In genomic region chr16:17931906-17932460, GRCm38 (mm10) we compare ENCODE assay signal across 27 mouse cellular contexts. TPM values are rescaled to one million over a fixed set of nuclear protein-coding genes. Genes with fewer than 3 reads are reported as not detected.
A peak's percentile ranks its signal among the peaks of the same experiment; 100 is the strongest.
DNase-seq lines count a peak whose midpoint lies in the region; ATAC-seq lines count a peak whose summit lies in the region.
"Had no signal": no experiment of that assay in that cellular context is flagged by ENCODE, and none has a peak within 500 bp of the region (broad histone marks: within the 10 kb centered on the region; RNA-seq: fewer than 3 reads in every experiment).

No protein-coding gene starts in this region.

- no peaks in the 10 kb centered on the region for H3K36me3 ChIP-seq in liver, embryonic 13.5 days
- no peaks in the 10 kb centered on the region for H3K36me3 ChIP-seq in liver, embryonic 11.5 days (ENCODE audit: control insufficient read depth, insufficient read depth, low read length)
- H3K36me3 ChIP-seq in midbrain, embryonic 11.5 days (ENCODE audit: control insufficient read depth, insufficient read depth, low read length), result no peaks in the 10 kb centered on the region
- no peaks in the 10 kb centered on the region for H3K36me3 ChIP-seq in midbrain, embryonic 13.5 days
- H3K36me3 ChIP-seq: embryonic facial prominence, embryonic 13.5 days; embryonic facial prominence, embryonic 15.5 days; forebrain, embryonic 10.5 days; forebrain, embryonic 12.5 days had no signal

- DNase-seq in heart, adult 11 months, result peak; percentile 76
- no peak for DNase-seq in heart, postnatal 25 days (ENCODE audit: low spot score)
- no peak for DNase-seq in liver, embryonic 13.5 days
- DNase-seq in liver, embryonic 11.5 days (ENCODE audit: low spot score), result no peak
- DNase-seq in midbrain, embryonic 11.5 days (ENCODE audit: low spot score, missing footprints), result peak; percentile 51
- DNase-seq in cerebellum, postnatal 25 days, result no peak
- DNase-seq: adrenal gland, adult 2 months; adrenal gland, postnatal 10 days; adrenal gland, postnatal 25 days; cerebellum, adult 2 months; cerebellum, adult 9-10 months; cerebellum, postnatal 10 days; cerebellum, postnatal 36 days; embryo, embryonic 11 days had no signal

- H3K27me3 ChIP-seq in liver, embryonic 13.5 days, result no peaks in the 10 kb centered on the region
- H3K27me3 ChIP-seq in liver, embryonic 11.5 days (replicated peaks; ENCODE audit: control insufficient read depth, insufficient read depth, low read length), result no peaks in the 10 kb centered on the region
- peaks cover 2% of the 10 kb centered on the region; the same call in 1 of the 2 replicates for H3K27me3 ChIP-seq in midbrain, embryonic 11.5 days (ENCODE audit: control insufficient read depth, insufficient read depth, low read length)
- peaks cover 12% of the 10 kb centered on the region for H3K27me3 ChIP-seq in midbrain, embryonic 13.5 days
- H3K27me3 ChIP-seq: embryonic facial prominence, embryonic 15.5 days had no signal

- H3K4me2 ChIP-seq in liver, embryonic 13.5 days, result no peak overlapping the region
- no peak overlapping the region for H3K4me2 ChIP-seq in liver, embryonic 11.5 days
- H3K4me2 ChIP-seq in midbrain, embryonic 11.5 days, result no peak overlapping the region
- no peak overlapping the region for H3K4me2 ChIP-seq in midbrain, embryonic 13.5 days (replicated peaks)
- H3K4me2 ChIP-seq: embryonic facial prominence, embryonic 13.5 days; embryonic facial prominence, embryonic 15.5 days; forebrain, embryonic 12.5 days had no signal

- peaks cover 54% of the 10 kb centered on the region for H3K4me1 ChIP-seq in liver, embryonic 13.5 days (replicated peaks)
- H3K4me1 ChIP-seq in liver, embryonic 11.5 days (replicated peaks; ENCODE audit: control insufficient read depth, insufficient read depth, low read length), result peaks cover 16% of the 10 kb centered on the region
- peaks cover 13% of the 10 kb centered on the region for H3K4me1 ChIP-seq in midbrain, embryonic 11.5 days (ENCODE audit: control insufficient read depth, insufficient read depth, low read length)
- H3K4me1 ChIP-seq in midbrain, embryonic 13.5 days (replicated peaks), result peaks cover 13% of the 10 kb centered on the region

- H3K27ac ChIP-seq in liver, embryonic 13.5 days, result 0 out of 2 replicates have a peak overlapping the region, but pooled peaks have one; percentile 29
- H3K27ac ChIP-seq in liver, embryonic 11.5 days (ENCODE audit: low read depth, low read length), result no peak overlapping the region
- H3K27ac ChIP-seq in midbrain, embryonic 11.5 days (ENCODE audit: low read depth, low read length), result no peak overlapping the region
- no peak overlapping the region for H3K27ac ChIP-seq in midbrain, embryonic 13.5 days
- H3K27ac ChIP-seq: embryonic facial prominence, embryonic 13.5 days; embryonic facial prominence, embryonic 15.5 days; forebrain, embryonic 10.5 days; forebrain, embryonic 12.5 days had no signal

- H3K9ac ChIP-seq in liver, embryonic 13.5 days, result no peak overlapping the region
- H3K9ac ChIP-seq in liver, embryonic 11.5 days (ENCODE audit: low read depth, low read length), result no peak overlapping the region
- H3K9ac ChIP-seq in midbrain, embryonic 11.5 days (ENCODE audit: low read length), result no peak overlapping the region
- H3K9ac ChIP-seq in midbrain, embryonic 13.5 days (replicated peaks), result no peak overlapping the region
- H3K9ac ChIP-seq: embryonic facial prominence, embryonic 13.5 days; embryonic facial prominence, embryonic 15.5 days; forebrain, embryonic 12.5 days had no signal

- H3K4me3 ChIP-seq in liver, embryonic 13.5 days (replicated peaks), result no peak overlapping the region
- H3K4me3 ChIP-seq in liver, embryonic 11.5 days (ENCODE audit: low read depth, low read length), result no peak overlapping the region
- H3K4me3 ChIP-seq in midbrain, embryonic 11.5 days (ENCODE audit: low read depth, low read length), result no peak overlapping the region
- no peak overlapping the region for H3K4me3 ChIP-seq in midbrain, embryonic 13.5 days (replicated peaks)
- H3K4me3 ChIP-seq: embryonic facial prominence, embryonic 13.5 days; embryonic facial prominence, embryonic 15.5 days; erythroblast, embryonic 14.5 days; forebrain, embryonic 10.5 days; forebrain, embryonic 12.5 days had no signal

- H3K9me3 ChIP-seq in liver, embryonic 13.5 days (replicated peaks), result no peaks in the 10 kb centered on the region
- no peaks in the 10 kb centered on the region for H3K9me3 ChIP-seq in liver, embryonic 11.5 days (ENCODE audit: control insufficient read depth, low read length)
- H3K9me3 ChIP-seq in midbrain, embryonic 11.5 days (ENCODE audit: control insufficient read depth, low read length), result no peaks in the 10 kb centered on the region
- H3K9me3 ChIP-seq in midbrain, embryonic 13.5 days, result no peaks in the 10 kb centered on the region
- H3K9me3 ChIP-seq: embryonic facial prominence, embryonic 13.5 days; embryonic facial prominence, embryonic 15.5 days; forebrain, embryonic 10.5 days; forebrain, embryonic 12.5 days had no signal

- WGBS in liver, embryonic 13.5 days (ENCODE audit: insufficient replicate concordance), result 75% methylated on average over 5 of the region's 5 CpGs
- 73% methylated on average over 5 of the region's 5 CpGs for WGBS in liver, embryonic 11.5 days
- WGBS in midbrain, embryonic 11.5 days, result 81% methylated on average over 5 of the region's 5 CpGs
- WGBS in midbrain, embryonic 13.5 days, result 67% methylated on average over 5 of the region's 5 CpGs

- intact Hi-C loops in heart, postnatal 25 days (cut with DNase I), result no loop called here

- ATAC-seq in liver, embryonic 13.5 days (ENCODE audit: low read depth), result no peak
- no peak for ATAC-seq in liver, embryonic 11.5 days (replicated peaks; ENCODE audit: low FRiP score)
- ATAC-seq in midbrain, embryonic 11.5 days (ENCODE audit: low FRiP score), result no peak
- ATAC-seq in midbrain, embryonic 13.5 days, result no peak
- ATAC-seq: forebrain, embryonic 14.5 days; forebrain, embryonic 16.5 days had no signal

RNA-seq across cellular contexts. Expression of gene Slc25a1, which starts 4.0 kb away (rescaled TPM):
- 10 to 100 TPM in 1 of 2 experiments, 1 to 10 TPM in 1; 7.1 to 14.8 TPM for total RNA-seq in heart, postnatal 25 days (2021)
- polyA plus RNA-seq in liver, embryonic 13.5 days (2015; fragmentation: Nextera tagmentation; extraction: Ambion mirVana), result 78.6 and 83.0 TPM in 2 replicates
- 138 and 140 TPM in 2 replicates for polyA plus RNA-seq in liver, embryonic 11.5 days (2014; fragmentation: Nextera tagmentation; extraction: Ambion mirVana)
- polyA plus RNA-seq in midbrain, embryonic 11.5 days (2014; fragmentation: Nextera tagmentation; extraction: Ambion mirVana), result 96.5 and 97.6 TPM in 2 replicates
- polyA plus RNA-seq in midbrain, embryonic 13.5 days (2015; fragmentation: Nextera tagmentation; extraction: Ambion mirVana), result 146 and 148 TPM in 2 replicates

RNA-seq across cellular contexts. Expression of gene Gsc2, which starts 17.1 kb away (rescaled TPM):
- total RNA-seq in heart, postnatal 25 days (2021), result not detected
- not detected in 2 replicates for polyA plus RNA-seq in liver, embryonic 13.5 days (2015; fragmentation: Nextera tagmentation; extraction: Ambion mirVana)
- polyA plus RNA-seq in liver, embryonic 11.5 days (2014; fragmentation: Nextera tagmentation; extraction: Ambion mirVana), result 0.21 and 0.29 TPM in 2 replicates
- 0.95 and 1.1 TPM in 2 replicates for polyA plus RNA-seq in midbrain, embryonic 11.5 days (2014; fragmentation: Nextera tagmentation; extraction: Ambion mirVana)
- 0.40 and 1.5 TPM in 2 replicates for polyA plus RNA-seq in midbrain, embryonic 13.5 days (2015; fragmentation: Nextera tagmentation; extraction: Ambion mirVana)
- total RNA-seq: adrenal gland, adult 2 months; adrenal gland, postnatal 10 days; adrenal gland, postnatal 25 days; adrenal gland, postnatal 4 days; common myeloid progenitor, adult 5-6 weeks; MEL had no signal
- polyA plus RNA-seq: adrenal gland, adult 2 months; C2C12; cerebellum, adult 2 months; embryonic facial prominence, embryonic 11.5 days; embryonic facial prominence, embryonic 13.5 days; embryonic facial prominence, embryonic 15.5 days; erythroblast, embryonic 14.5 days; forebrain, embryonic 14.5 days had no signal

RNA-seq across cellular contexts. Expression of gene Ess2, which starts 20.8 kb away (rescaled TPM):
- total RNA-seq in heart, postnatal 25 days (2021), result 1 to 10 TPM; 8.7 to 9.3 TPM
- polyA plus RNA-seq in liver, embryonic 13.5 days (2015; fragmentation: Nextera tagmentation; extraction: Ambion mirVana), result 11.7 and 11.8 TPM in 2 replicates
- 24.4 and 26.4 TPM in 2 replicates for polyA plus RNA-seq in liver, embryonic 11.5 days (2014; fragmentation: Nextera tagmentation; extraction: Ambion mirVana)
- 39.4 and 41.4 TPM in 2 replicates for polyA plus RNA-seq in midbrain, embryonic 11.5 days (2014; fragmentation: Nextera tagmentation; extraction: Ambion mirVana)
- polyA plus RNA-seq in midbrain, embryonic 13.5 days (2015; fragmentation: Nextera tagmentation; extraction: Ambion mirVana), result 56.1 and 56.6 TPM in 2 replicates

RNA-seq across cellular contexts. Expression of gene Tssk2, which starts 33.5 kb away (rescaled TPM):
- total RNA-seq in heart, postnatal 25 days (2021), result not detected
- polyA plus RNA-seq in liver, embryonic 13.5 days (2015; fragmentation: Nextera tagmentation; extraction: Ambion mirVana), result not detected in 2 replicates
- polyA plus RNA-seq in liver, embryonic 11.5 days (2014; fragmentation: Nextera tagmentation; extraction: Ambion mirVana), result 0.12 TPM in 1 of 2 replicates, not detected in the other
- polyA plus RNA-seq in midbrain, embryonic 11.5 days (2014; fragmentation: Nextera tagmentation; extraction: Ambion mirVana), result 0.15 TPM in 1 of 2 replicates, not detected in the other
- polyA plus RNA-seq in midbrain, embryonic 13.5 days (2015; fragmentation: Nextera tagmentation; extraction: Ambion mirVana), result 0.14 and 0.19 TPM in 2 replicates
- total RNA-seq: adrenal gland, adult 2 months; adrenal gland, postnatal 10 days; adrenal gland, postnatal 25 days; adrenal gland, postnatal 4 days; common myeloid progenitor, adult 5-6 weeks; MEL had no signal
- polyA plus RNA-seq: adrenal gland, adult 2 months; cerebellum, adult 2 months; embryonic facial prominence, embryonic 11.5 days; embryonic facial prominence, embryonic 15.5 days; erythroblast, embryonic 14.5 days; forebrain, embryonic 12.5 days; forebrain, embryonic 16.5 days had no signal

RNA-seq across cellular contexts. Expression of gene Dgcr2, which starts 33.6 kb away (rescaled TPM):
- total RNA-seq in heart, postnatal 25 days (2021), result 10 to 100 TPM; 46.5 to 49.5 TPM
- polyA plus RNA-seq in liver, embryonic 13.5 days (2015; fragmentation: Nextera tagmentation; extraction: Ambion mirVana), result 18.6 and 20.7 TPM in 2 replicates
- polyA plus RNA-seq in liver, embryonic 11.5 days (2014; fragmentation: Nextera tagmentation; extraction: Ambion mirVana), result 47.9 and 52.9 TPM in 2 replicates
- polyA plus RNA-seq in midbrain, embryonic 11.5 days (2014; fragmentation: Nextera tagmentation; extraction: Ambion mirVana), result 74.2 and 83.3 TPM in 2 replicates
- polyA plus RNA-seq in midbrain, embryonic 13.5 days (2015; fragmentation: Nextera tagmentation; extraction: Ambion mirVana), result 97.9 and 103 TPM in 2 replicates

Comparison
In these comparisons a context has a peak if more than half of its experiments do, and no peak if none do; other contexts are left out.
1. DNase-seq: peak in heart, adult 11 months (single experiment) and midbrain, embryonic 11.5 days (single experiment); none in heart, postnatal 25 days (single experiment), liver, embryonic 13.5 days (single experiment), liver, embryonic 11.5 days (single experiment) and cerebellum, postnatal 25 days (0 of 2).